Comparison of ENCODE assay signal across 8 mouse cellular contexts in the genomic region with DNA sequence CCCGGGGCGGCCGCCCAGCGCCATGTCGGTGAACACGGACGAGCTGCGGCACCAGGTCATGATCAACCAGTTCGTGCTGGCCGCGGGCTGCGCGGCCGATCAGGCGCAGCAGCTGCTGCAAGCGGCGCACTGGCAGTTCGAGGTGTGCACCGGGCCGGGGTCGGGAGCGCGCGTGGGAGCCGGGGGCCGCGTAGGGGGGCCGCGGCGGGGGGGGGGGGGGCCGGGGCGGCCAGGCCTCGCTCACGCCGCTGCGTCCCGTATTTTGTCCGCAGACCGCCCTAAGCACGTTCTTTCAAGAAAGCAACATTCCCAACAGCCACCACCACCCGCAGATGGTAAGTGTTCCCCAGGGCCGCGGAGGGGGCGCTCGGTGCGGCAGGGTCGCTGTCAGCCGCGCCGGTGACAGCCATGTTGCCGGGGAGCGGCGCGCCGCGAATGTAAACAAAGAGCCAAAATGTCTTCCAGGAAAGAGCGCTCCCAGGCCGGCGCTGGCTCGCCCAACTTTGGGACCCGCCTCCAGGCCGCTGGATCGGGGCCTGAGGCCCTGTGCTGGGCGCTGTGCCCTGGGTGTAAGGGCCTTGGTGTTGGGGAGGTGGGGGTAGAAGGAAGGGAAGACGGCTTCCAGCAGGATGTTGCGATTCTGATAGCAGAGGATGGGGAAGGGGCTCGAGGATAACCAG. TPM values are rescaled to one million over a fixed set of nuclear protein-coding genes. Genes with fewer than 3 reads are reported as not detected.
DNase-seq lines count a peak whose midpoint lies in the region; ATAC-seq and TF ChIP-seq lines count a peak whose summit lies in the region.

No protein-coding gene starts in this region.

- no peak for ATAC-seq in heart, embryonic 13.5 days (ENCODE audit: extremely low read depth, insufficient number of reproducible peaks, low FRiP score, low TSS enrichment)
- peak; percentile 9; the same call in 1 of the 2 replicates for ATAC-seq in lung, embryonic 15.5 days (ENCODE audit: borderline replicate concordance, extremely low read depth, low FRiP score, low TSS enrichment)

- H3K27me3 ChIP-seq in heart, embryonic 13.5 days (replicated peaks): no peaks in the 10 kb centered on the region
- 0 out of 2 replicates have a peak, but pooled peaks cover 3% of the 10 kb centered on the region for H3K27me3 ChIP-seq in lung, embryonic 15.5 days

- peaks cover 32% of the 10 kb centered on the region for H3K36me3 ChIP-seq in heart, embryonic 13.5 days
- H3K36me3 ChIP-seq in lung, embryonic 15.5 days: peaks cover 21% of the 10 kb centered on the region

- H3K9ac ChIP-seq in heart, embryonic 13.5 days: peak overlapping the region; percentile 96
- peak overlapping the region; percentile 83 for H3K9ac ChIP-seq in lung, embryonic 15.5 days

- TF ChIP-seq POLR2A in embryonic fibroblast, embryonic 13.5 days (IDR thresholded peaks at IDR 0.05; ENCODE audit: low read depth, low read length): no peak

- no peak for TF ChIP-seq CTCF in embryonic fibroblast, embryonic 13.5 days (IDR thresholded peaks at IDR 0.05; ENCODE audit: borderline replicate concordance, insufficient read depth, low read length)

- peaks cover 12% of the 10 kb centered on the region; the same call in 1 of the 2 replicates for H3K4me1 ChIP-seq in embryonic fibroblast, embryonic 13.5 days (ENCODE audit: control insufficient read depth, insufficient read depth, low read length)
- H3K4me1 ChIP-seq in heart, embryonic 13.5 days: peaks cover 55% of the 10 kb centered on the region
- peaks cover 51% of the 10 kb centered on the region for H3K4me1 ChIP-seq in lung, embryonic 15.5 days

- peak overlapping the region; percentile 80 for H3K4me3 ChIP-seq in embryonic fibroblast, embryonic 13.5 days (ENCODE audit: insufficient read depth, low read length)
- H3K4me3 ChIP-seq in heart, embryonic 13.5 days: peak overlapping the region; percentile 91
- H3K4me3 ChIP-seq in lung, embryonic 15.5 days: peak overlapping the region; percentile 82

- H3K27ac ChIP-seq in embryonic fibroblast, embryonic 13.5 days (ENCODE audit: insufficient read depth, low read length): peak overlapping the region; percentile 15; the same call in 1 of the 2 replicates
- H3K27ac ChIP-seq in heart, embryonic 13.5 days (replicated peaks): peak overlapping the region; percentile 94
- H3K27ac ChIP-seq in lung, embryonic 15.5 days: peak overlapping the region; percentile 94

- H3K4me2 ChIP-seq in heart, embryonic 13.5 days: peak overlapping the region; percentile 88
- H3K4me2 ChIP-seq in lung, embryonic 15.5 days: peak overlapping the region; percentile 74

- H3K9me3 ChIP-seq in heart, embryonic 13.5 days: no peaks in the 10 kb centered on the region
- no peaks in the 10 kb centered on the region for H3K9me3 ChIP-seq in lung, embryonic 15.5 days

- peak; percentile 78 for DNase-seq in CD4-positive helper T cell, adult 2 months (ENCODE audit: low read depth, low spot score)
- peak; percentile 80 to 84 for DNase-seq in adrenal gland, postnatal 36 days
- peak; percentile 81 for DNase-seq in kidney, postnatal 10 days
- DNase-seq in retina, embryonic 14.5 days (ENCODE audit: low spot score): peak; percentile 72
- peak; percentile 72 to 74 for DNase-seq in thymus, postnatal 36 days

- WGBS in heart, embryonic 13.5 days: under 1% methylated on average over 40 of the region's 67 CpGs
- WGBS in lung, embryonic 15.5 days: under 1% methylated on average over 37 of the region's 67 CpGs

RNA-seq across cellular contexts. Expression of a gene that starts 0.5 kb away (rescaled TPM):
- total RNA-seq in adrenal gland, postnatal 36 days (2021): 10 to 100 TPM; 30.9 to 42.6 TPM
- polyA plus RNA-seq in embryonic fibroblast, embryonic 13.5 days (2011; ENCODE audit: insufficient read length, low read depth, missing spikeins): 57.3 and 62.3 TPM in 2 replicates
- 31.0 and 32.3 TPM in 2 replicates for polyA plus RNA-seq in heart, embryonic 13.5 days (2015; fragmentation: Nextera tagmentation; extraction: Ambion mirVana)
- polyA plus RNA-seq in lung, embryonic 15.5 days (2015; fragmentation: Nextera tagmentation; extraction: Ambion mirVana): 37.2 and 41.7 TPM in 2 replicates

RNA-seq across cellular contexts. Expression of a gene that starts 21.6 kb away (rescaled TPM):
- total RNA-seq in adrenal gland, postnatal 36 days (2021): 1 to 10 TPM; 8.1 TPM
- 18.2 and 23.2 TPM in 2 replicates for polyA plus RNA-seq in embryonic fibroblast, embryonic 13.5 days (2011; ENCODE audit: insufficient read length, low read depth, missing spikeins)
- polyA plus RNA-seq in heart, embryonic 13.5 days (2015; fragmentation: Nextera tagmentation; extraction: Ambion mirVana): 4.0 and 6.1 TPM in 2 replicates
- 11.1 and 11.4 TPM in 2 replicates for polyA plus RNA-seq in lung, embryonic 15.5 days (2015; fragmentation: Nextera tagmentation; extraction: Ambion mirVana)

RNA-seq across cellular contexts. Expression of a gene that starts 31.6 kb away (rescaled TPM):
- not detected for total RNA-seq in adrenal gland, postnatal 36 days (2021)
- not detected in 2 replicates for polyA plus RNA-seq in embryonic fibroblast, embryonic 13.5 days (2011; ENCODE audit: insufficient read length, low read depth, missing spikeins)
- polyA plus RNA-seq in heart, embryonic 13.5 days (2015; fragmentation: Nextera tagmentation; extraction: Ambion mirVana): not detected in 2 replicates
- polyA plus RNA-seq in lung, embryonic 15.5 days (2015; fragmentation: Nextera tagmentation; extraction: Ambion mirVana): 0.08 TPM in 1 of 2 replicates, not detected in the other

RNA-seq across cellular contexts. Expression of a gene that starts 59.6 kb away (rescaled TPM):
- 10 to 100 TPM; 84.6 to 87.0 TPM for total RNA-seq in adrenal gland, postnatal 36 days (2021)
- 103 and 112 TPM in 2 replicates for polyA plus RNA-seq in embryonic fibroblast, embryonic 13.5 days (2011; ENCODE audit: insufficient read length, low read depth, missing spikeins)
- 90.2 and 102 TPM in 2 replicates for polyA plus RNA-seq in heart, embryonic 13.5 days (2015; fragmentation: Nextera tagmentation; extraction: Ambion mirVana)
- 180 and 187 TPM in 2 replicates for polyA plus RNA-seq in lung, embryonic 15.5 days (2015; fragmentation: Nextera tagmentation; extraction: Ambion mirVana)

Comparison
In these comparisons a context has a peak if more than half of its experiments do, and no peak if none do; other contexts are left out.
1. H3K27ac ChIP-seq: peak in every context shown above with its lines; median percentile 94 in heart, embryonic 13.5 days; 94 in lung, embryonic 15.5 days; 15 in embryonic fibroblast, embryonic 13.5 days.